Mouse (Mus musculus) retina, postnatal 7 days (tissue): ENCODE data around the gene Tcf3.

Experiments
- DNase-seq: peaks from one replicate; pipeline ENCODE4 v3.0.0-alpha.2; 2012; ENCODE audit warnings: low read depth, low spot score

Gene Tcf3

GRCm38 (mm10) chr10:80407924-80408323 lies 25.5 kb downstream of the Tcf3 start:
- DNase-seq: no peak

- peak; percentile 93 for DNase-seq
These were observed 26.6 kb downstream of the Tcf3 start, which contains the start of gene Uqcr11 for GRCm38 (mm10) chr10:80406684-80407501. TSS of gene Uqcr11 (minus strand) at chr10:80406830.

GRCm38 (mm10) chr10:80405481-80406173 lies 27.8 kb downstream of the Tcf3 start:
- DNase-seq: no peak

GRCm38 (mm10) chr10:80403044-80403692 lies 30.3 kb downstream of the Tcf3 start:
- DNase-seq: no peak

- DNase-seq: no peak
These were observed 32.7 kb downstream of the Tcf3 start for GRCm38 (mm10) chr10:80400704-80401161.

- no peak for DNase-seq
These were observed 33.3 kb downstream of the Tcf3 start for GRCm38 (mm10) chr10:80399973-80400703.

GRCm38 (mm10) chr10:80399191-80399972 lies 34.1 kb downstream of the Tcf3 start, which contains the start of gene Mbd3:
TSS of gene Mbd3 (minus strand) at chr10:80399550.
- DNase-seq: peak; percentile 99

GRCm38 (mm10) chr10:80398719-80399190 lies 34.7 kb downstream of the Tcf3 start:
- DNase-seq: peak; percentile 98

- DNase-seq: no peak
These were observed 35.3 kb downstream of the Tcf3 start for GRCm38 (mm10) chr10:80398174-80398535.

GRCm38 (mm10) chr10:80397524-80398173 lies 35.8 kb downstream of the Tcf3 start:
- no peak for DNase-seq

- DNase-seq: no peak
These were observed 36.5 kb downstream of the Tcf3 start for GRCm38 (mm10) chr10:80396822-80397523.

- no peak for DNase-seq
These were observed 38.3 kb downstream of the Tcf3 start for GRCm38 (mm10) chr10:80395025-80395627.

- DNase-seq: no peak
These were observed 40.8 kb downstream of the Tcf3 start for GRCm38 (mm10) chr10:80392687-80393086.

GRCm38 (mm10) chr10:80390697-80391096 lies 42.8 kb downstream of the Tcf3 start:
- DNase-seq: no peak

GRCm38 (mm10) chr10:80389185-80389708 lies 44.2 kb downstream of the Tcf3 start:
- no peak for DNase-seq

GRCm38 (mm10) chr10:80388731-80389130 lies 44.7 kb downstream of the Tcf3 start:
- no peak for DNase-seq

GRCm38 (mm10) chr10:80387522-80387959 lies 45.9 kb downstream of the Tcf3 start, which contains the start of gene Mex3d:
TSS of gene Mex3d (minus strand) at chr10:80387659.
- DNase-seq: peak; percentile 85

- no peak for DNase-seq
These were observed 46.5 kb downstream of the Tcf3 start for GRCm38 (mm10) chr10:80386735-80387471.
